Mouse (Mus musculus) cerebellum, adult 2 months (tissue): Measurements from ENCODE around the gene Itga4. TPM values are rescaled to one million over a fixed set of nuclear protein-coding genes. Genes with fewer than 3 reads are reported as not detected.

Experiments used
- DNase-seq, 2 experiments: peaks; one replicate each; pipeline ENCODE4 v3.0.0; 2021
- H3K27ac ChIP-seq: fragments of 200-500 bp; 2 replicates; pipeline ENCODE4 v1.5.1; 2012; ENCODE audit warnings: low read length, control low read depth, inconsistent platforms; ENCODE audit not compliant: insufficient read depth
- H3K27me3 ChIP-seq: fragments of 200-500 bp; 2 replicates; pipeline ENCODE4 v1.6.1; 2012; ENCODE audit warnings: inconsistent platforms, mild to moderate bottlenecking, low read length, moderate library complexity; ENCODE audit not compliant: control insufficient read depth, insufficient read depth
- H3K4me1 ChIP-seq: fragments of 200-500 bp; 2 replicates; pipeline ENCODE4 v1.6.1; 2011; ENCODE audit warnings: low read length; ENCODE audit not compliant: control insufficient read depth, insufficient read depth
- H3K4me3 ChIP-seq: fragments of 200-500 bp; replicated peaks from 2 replicates; pipeline ENCODE3; 2011; ENCODE audit warnings: mild to moderate bottlenecking, low read depth, low read length, control low read depth; ENCODE audit not compliant: insufficient read depth
- CTCF ChIP-seq: fragments of 200-500 bp; IDR thresholded peaks from 2 replicates; pipeline ENCODE4 v1.5.1; 2011; ENCODE audit warnings: low read depth, mild to moderate bottlenecking, control low read depth, low read length, moderate library complexity, borderline replicate concordance; ENCODE audit not compliant: insufficient read depth
- POLR2A ChIP-seq: fragments of 200-500 bp; IDR thresholded peaks from 2 replicates; pipeline ENCODE4 v1.6.1; 2011; ENCODE audit warnings: low read length, control low read depth, borderline replicate concordance; ENCODE audit not compliant: insufficient read depth
- WGBS: fragments of 180-500 bp; shearing (Covaris S2); methylation state at CpG from one replicate; pipeline ENCODE4 v1.1.7; 2018; 5-methylcytosine and 5-hydroxymethylcytosine counted together
- polyA plus RNA-seq: library from polyadenylated mRNA; depleted of rRNA; stranded (reverse); fragments of >200 nt; gene quantifications from 2 replicates; pipeline ENCODE4 v1.2.3, GENCODE M21; 2012; rRNA removed

Itga4 gene
- polyA plus RNA-seq, 1 experiment, result 1.7 TPM

DNA sequence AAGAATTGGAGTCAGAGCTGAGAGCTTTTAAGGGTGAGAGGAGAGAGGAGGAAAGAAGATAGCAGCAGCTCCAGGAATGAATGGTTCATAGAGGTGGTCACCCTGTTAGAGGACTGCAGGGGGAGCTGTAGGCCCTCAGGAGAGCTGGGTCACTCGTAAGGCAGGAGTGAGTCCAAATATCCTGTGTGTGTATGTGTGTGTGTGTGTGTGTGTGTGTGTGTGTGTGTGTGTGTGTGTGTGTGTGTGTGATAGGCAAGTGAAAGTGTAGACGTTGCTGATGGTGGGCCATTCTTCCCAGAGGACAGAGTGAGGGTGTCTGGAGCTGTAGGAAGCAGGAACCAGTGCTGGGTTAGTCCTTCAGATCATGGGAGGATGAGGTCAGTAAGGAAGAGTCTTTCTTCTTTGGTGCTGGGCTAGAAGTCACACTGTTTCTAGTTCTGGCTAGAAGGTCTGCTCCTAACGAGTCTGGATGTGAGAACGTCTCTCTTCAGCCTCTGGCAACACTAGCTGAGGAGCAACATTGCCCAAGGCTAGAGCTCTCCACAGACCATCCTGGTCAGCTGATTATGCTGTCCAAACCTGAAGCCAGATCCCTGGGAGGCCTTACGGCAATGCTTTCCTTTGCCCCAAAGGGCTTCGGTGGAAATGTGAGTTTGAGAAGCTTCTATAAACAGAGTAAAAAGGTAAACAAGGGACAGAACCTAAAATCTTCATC is 117.4 kb downstream of the Itga4 start:
- Histone ChIP-seq H3K27me3 (no peaks in the 10 kb centered on the region), H3K4me3 (peak overlapping the region; percentile 27), H3K4me1 (peaks cover 5% of the 10 kb centered on the region), H3K27ac (peak overlapping the region; percentile 92)
- peak; percentile 83 to 84 for DNase-seq
- peak; percentile 93 for TF ChIP-seq CTCF
- TF ChIP-seq POLR2A, result no peak
- 10% methylated on average over 6 of the region's 6 CpGs for WGBS

DNA sequence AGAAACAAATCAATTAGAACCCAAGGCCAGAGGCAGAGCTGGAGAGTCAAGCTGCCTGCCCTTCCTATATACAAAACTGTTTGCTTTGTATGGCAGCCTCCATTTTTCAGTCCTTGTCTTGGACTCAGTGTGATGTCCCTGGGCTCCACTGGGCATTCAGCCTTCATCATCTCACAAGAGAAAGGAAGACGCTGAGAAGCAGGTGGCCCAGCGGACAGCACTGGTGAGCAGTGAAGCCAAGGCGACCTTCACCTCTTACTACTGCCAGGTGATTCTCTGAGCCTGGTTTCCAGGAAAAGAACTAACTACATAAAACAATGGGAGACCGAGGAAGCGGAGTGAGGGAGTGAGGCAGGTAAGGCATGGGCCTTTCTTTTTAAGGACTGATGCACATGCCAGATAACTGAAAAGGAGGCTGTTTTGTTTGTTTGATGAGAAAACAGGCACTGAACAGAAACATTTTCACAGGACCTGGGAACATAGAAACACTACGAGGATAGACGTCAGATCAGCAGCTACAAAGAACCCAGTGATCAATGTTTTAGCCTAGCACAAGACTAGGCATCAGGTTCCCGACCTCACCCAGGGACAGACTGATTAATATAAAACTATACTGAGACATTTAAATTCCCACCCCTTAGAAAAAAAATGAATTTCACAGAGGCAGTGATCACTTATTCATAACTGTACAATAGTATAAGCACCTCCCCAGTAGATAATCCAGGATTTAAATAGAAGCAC is 123.3 kb downstream of the Itga4 start:
- DNase-seq, result peak; percentile 66 to 73
- H3K4me3 ChIP-seq, result no peak overlapping the region
- H3K4me1 ChIP-seq, result peaks cover 13% of the 10 kb centered on the region; the same call in 1 of the 2 replicates
- no peaks in the 10 kb centered on the region for H3K27me3 ChIP-seq
- WGBS, result 33% methylated on average over 8 of the region's 8 CpGs
- no peak for TF ChIP-seq CTCF
- no peak for TF ChIP-seq POLR2A
- peak overlapping the region; percentile 90 for H3K27ac ChIP-seq

DNA sequence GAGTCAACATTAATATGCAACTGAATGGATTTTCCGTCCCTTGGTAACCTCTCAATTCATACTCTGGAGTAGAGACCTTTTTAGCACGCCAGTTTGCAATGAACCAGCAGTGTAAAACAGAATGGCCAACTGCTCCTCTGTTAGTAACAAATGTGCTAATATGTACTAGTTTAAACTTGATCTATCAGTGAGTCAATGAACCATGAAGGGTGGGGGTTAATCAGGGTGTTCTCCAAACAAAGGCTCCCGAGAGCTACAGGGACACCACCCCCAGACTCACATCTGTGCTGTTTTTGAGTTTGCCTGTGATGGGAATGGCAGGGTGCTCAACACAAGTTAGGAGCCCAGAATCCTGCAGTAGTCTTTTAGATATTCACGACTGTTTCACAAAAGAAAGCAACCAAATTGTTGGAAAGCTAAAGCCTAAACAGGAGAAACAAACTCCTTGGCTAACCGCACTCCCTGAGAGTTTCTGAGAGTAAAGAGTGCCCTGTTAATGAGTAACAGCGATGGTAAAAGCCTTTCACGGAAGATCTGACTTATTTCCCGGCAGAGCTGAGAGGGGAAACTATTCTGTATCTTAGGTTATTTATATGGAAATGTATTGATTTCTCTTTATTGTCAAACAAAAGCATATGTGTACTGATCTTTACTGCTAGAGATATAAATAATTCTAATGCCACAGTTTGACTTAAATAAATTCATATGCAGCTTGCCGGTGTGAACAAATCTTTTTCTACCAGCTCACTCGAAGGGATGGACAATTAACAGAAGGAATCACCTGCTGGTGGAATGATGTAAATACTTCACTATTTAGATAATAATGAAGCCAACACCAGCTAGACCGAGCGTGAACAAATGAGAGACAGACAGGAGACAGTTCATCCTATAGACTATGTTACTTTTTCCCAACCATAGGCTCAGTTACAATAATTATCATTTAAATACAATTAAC is 124.1 kb downstream of the Itga4 start:
- DNase-seq, result peak in 1 of 2 experiments; percentile 52
- Histone ChIP-seq H3K27ac (no peak overlapping the region), H3K4me1 (peaks cover 13% of the 10 kb centered on the region; the same call in 1 of the 2 replicates), H3K27me3 (no peaks in the 10 kb centered on the region), H3K4me3 (no peak overlapping the region)
- TF ChIP-seq POLR2A (no peak), CTCF (no peak)
- 28% methylated on average over 12 of the region's 12 CpGs for WGBS

Other genes starting within 250 kb of the Itga4 start
- 240 and 303 TPM in 2 replicates for gene Neurod1, start 201.3 kb downstream of the Itga4 start, polyA plus RNA-seq
- gene Cerkl, start 201.4 kb downstream of the Itga4 start, polyA plus RNA-seq, result 13.1 and 17.8 TPM in 2 replicates